Mouse (Mus musculus): ENCODE results near the gene Kcnk13.

GRCm38 (mm10) chr12:99921045-99921444 is 43.3 kb upstream of the Kcnk13 start:
- TF ChIP-seq HCFC1 (IDR thresholded peaks at IDR 0.05; ENCODE audit: low read depth, low read length) (no peak), USF1 (IDR thresholded peaks at IDR 0.05; ENCODE audit: low read depth, low read length) (no peak), CTCF (conservative IDR thresholded peaks at IDR 0.05 in 1 of 2, IDR thresholded peaks at IDR 0.05 in 1 of 2; ENCODE audit: low read depth in 2 of 2, low read length in 2 of 2) (peak; percentile 40 to 66; a peak in 3 of 4 replicates), POLR2A (IDR thresholded peaks at IDR 0.05; ENCODE audit: low read depth, low read length) (no peak), TBP (conservative IDR thresholded peaks at IDR 0.05; ENCODE audit: low read depth, low read length) (no peak), MEF2A (IDR thresholded peaks at IDR 0.05; ENCODE audit: borderline replicate concordance, low read depth, low read length) (no peak), GABPA (IDR thresholded peaks at IDR 0.05; ENCODE audit: insufficient replicate concordance, low read depth, low read length) (no peak), CHD1 (IDR thresholded peaks at IDR 0.05; ENCODE audit: low read depth, low read length) (no peak), RAD21 (IDR thresholded peaks at IDR 0.05; ENCODE audit: low read depth, low read length) (peak; percentile 46), KAT2A (IDR thresholded peaks at IDR 0.05; ENCODE audit: insufficient replicate concordance, low read length) (no peak), JUND (conservative IDR thresholded peaks at IDR 0.05; ENCODE audit: low read depth, low read length) (no peak), NELFE (IDR thresholded peaks at IDR 0.05; ENCODE audit: low read depth, low read length) (no peak)

Measured in CH12.LX (cell line).